Mouse (Mus musculus): ENCODE results near the gene Retnlb. TPM values are rescaled to one million over a fixed set of nuclear protein-coding genes. Genes with fewer than 3 reads are reported as not detected.

Retnlb gene
- polyA plus RNA-seq (2016; fragmentation: Nextera tagmentation; extraction: Ambion mirVana), result not detected in 2 replicates

- no peak within 1 kb of the TSS for H3K4me3 ChIP-seq
- H3K27ac ChIP-seq (ENCODE audit: poor library complexity, severe bottlenecking), result no peak within 1 kb of the TSS
- no peak for ATAC-seq (ENCODE audit: insufficient number of reproducible peaks, low FRiP score)
- no peak within 1 kb of the TSS for H3K9ac ChIP-seq
- no peaks in the 10 kb centered on the region for H3K27me3 ChIP-seq (replicated peaks)
- H3K9me3 ChIP-seq (replicated peaks), result no peaks in the 10 kb centered on the region
- no peaks in the 10 kb centered on the region; the same call in 1 of the 2 replicates for H3K4me1 ChIP-seq (replicated peaks)
- no peak within 1 kb of the TSS for H3K4me2 ChIP-seq
- H3K36me3 ChIP-seq, result no peaks in the 10 kb centered on the region
- WGBS, result 80% methylated on average over 2 of the region's 2 CpGs
Observed at GRCm38 (mm10) chr16:48816695-48817094, at the start of gene Retnlb. TSS of gene Retnlb (plus strand) at chr16:48816856.

DNA sequence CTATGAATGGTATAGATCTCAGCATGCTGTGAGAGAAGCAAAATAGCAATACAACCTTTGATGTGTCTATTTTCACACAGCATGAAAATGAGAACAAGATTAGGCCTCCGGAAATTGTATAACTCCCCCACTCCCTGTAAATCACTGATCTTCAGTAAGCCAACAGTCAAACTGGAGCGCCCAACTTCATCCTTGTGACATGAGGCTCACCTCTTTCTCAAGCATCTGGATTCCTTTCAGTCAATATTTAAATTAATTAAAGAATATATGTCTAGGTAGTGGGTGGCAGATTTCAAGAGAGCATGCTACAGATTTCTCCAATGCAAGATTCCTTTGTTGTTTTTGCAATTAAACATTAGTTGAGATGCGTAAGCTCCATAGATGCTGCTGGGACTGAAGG is 47.5 kb upstream of the Retnlb start:
- ATAC-seq (ENCODE audit: insufficient number of reproducible peaks, low FRiP score), result no peak
- 84% methylated on average over 3 of the region's 3 CpGs for WGBS

GRCm38 (mm10) chr16:48771971-48772445 is 44.6 kb upstream of the Retnlb start, which contains the start of gene Trat1:
TSS of gene Trat1 (minus strand) at chr16:48772021.
- Histone ChIP-seq H3K27ac (ENCODE audit: poor library complexity, severe bottlenecking) (no peak within 1 kb of the TSS), H3K4me3 (no peak within 1 kb of the TSS), H3K4me2 (no peak within 1 kb of the TSS), H3K9ac (no peak within 1 kb of the TSS), H3K27me3 (replicated peaks) (no peaks in the 10 kb centered on the region), H3K4me1 (replicated peaks) (no peaks in the 10 kb centered on the region), H3K36me3 (no peaks in the 10 kb centered on the region), H3K9me3 (replicated peaks) (no peaks in the 10 kb centered on the region)
- no peak for ATAC-seq (ENCODE audit: insufficient number of reproducible peaks, low FRiP score)
- 61% methylated on average over 3 of the region's 3 CpGs for WGBS

More for the DNA sequence above, 47.5 kb upstream of the Retnlb start:
- no peak overlapping the region for H3K4me2 ChIP-seq
- no peaks in the 10 kb centered on the region for H3K9me3 ChIP-seq (replicated peaks)
- no peaks in the 10 kb centered on the region for H3K36me3 ChIP-seq
- H3K4me1 ChIP-seq (replicated peaks), result no peaks in the 10 kb centered on the region
- no peak overlapping the region for H3K9ac ChIP-seq
- no peak overlapping the region for H3K27ac ChIP-seq (ENCODE audit: poor library complexity, severe bottlenecking)
- no peak overlapping the region for H3K4me3 ChIP-seq
- H3K27me3 ChIP-seq (replicated peaks), result no peaks in the 10 kb centered on the region

GRCm38 (mm10) chr16:48777254-48777653 is 39.4 kb upstream of the Retnlb start:
- Histone ChIP-seq H3K27ac (ENCODE audit: poor library complexity, severe bottlenecking) (no peak overlapping the region), H3K9ac (no peak overlapping the region), H3K4me2 (no peak overlapping the region), H3K4me1 (replicated peaks) (no peaks in the 10 kb centered on the region), H3K27me3 (replicated peaks) (no peaks in the 10 kb centered on the region), H3K36me3 (no peaks in the 10 kb centered on the region), H3K4me3 (no peak overlapping the region), H3K9me3 (replicated peaks) (no peaks in the 10 kb centered on the region)
- no peak for ATAC-seq (ENCODE audit: insufficient number of reproducible peaks, low FRiP score)
- 46% methylated on average over 2 of the region's 2 CpGs for WGBS

GRCm38 (mm10) chr16:48786258-48786657 is 30.4 kb upstream of the Retnlb start:
- Histone ChIP-seq H3K36me3 (no peaks in the 10 kb centered on the region), H3K9ac (no peak overlapping the region), H3K4me2 (no peak overlapping the region), H3K9me3 (replicated peaks) (no peaks in the 10 kb centered on the region), H3K27ac (ENCODE audit: poor library complexity, severe bottlenecking) (no peak overlapping the region), H3K4me1 (replicated peaks) (no peaks in the 10 kb centered on the region), H3K4me3 (no peak overlapping the region), H3K27me3 (replicated peaks) (no peaks in the 10 kb centered on the region)
- no peak for ATAC-seq (ENCODE audit: insufficient number of reproducible peaks, low FRiP score)
- WGBS, result 69% methylated on average over 3 of the region's 3 CpGs

GRCm38 (mm10) chr16:48788704-48789185 is 27.9 kb upstream of the Retnlb start:
- H3K27ac ChIP-seq (ENCODE audit: poor library complexity, severe bottlenecking), result no peak overlapping the region
- WGBS, result 68% methylated on average over 4 of the region's 4 CpGs
- no peak for ATAC-seq (ENCODE audit: insufficient number of reproducible peaks, low FRiP score)
- no peaks in the 10 kb centered on the region for H3K27me3 ChIP-seq (replicated peaks)
- no peaks in the 10 kb centered on the region for H3K36me3 ChIP-seq
- H3K9ac ChIP-seq, result no peak overlapping the region
- H3K4me1 ChIP-seq (replicated peaks), result no peaks in the 10 kb centered on the region
- no peak overlapping the region for H3K4me3 ChIP-seq
- no peak overlapping the region for H3K4me2 ChIP-seq
- H3K9me3 ChIP-seq (replicated peaks), result no peaks in the 10 kb centered on the region

GRCm38 (mm10) chr16:48798285-48798684 is 18.4 kb upstream of the Retnlb start:
- peaks cover 5% of the 10 kb centered on the region; the same call in 1 of the 2 replicates for H3K4me1 ChIP-seq (replicated peaks)
- H3K4me3 ChIP-seq, result no peak overlapping the region
- H3K4me2 ChIP-seq, result no peak overlapping the region
- H3K9me3 ChIP-seq (replicated peaks), result no peaks in the 10 kb centered on the region
- no peaks in the 10 kb centered on the region for H3K36me3 ChIP-seq
- WGBS, result 21% methylated on average over 3 of the region's 3 CpGs
- H3K27ac ChIP-seq (ENCODE audit: poor library complexity, severe bottlenecking), result no peak overlapping the region
- no peak overlapping the region for H3K9ac ChIP-seq
- ATAC-seq (ENCODE audit: insufficient number of reproducible peaks, low FRiP score), result no peak
- H3K27me3 ChIP-seq (replicated peaks), result no peaks in the 10 kb centered on the region

GRCm38 (mm10) chr16:48799470-48799869 is 17.2 kb upstream of the Retnlb start:
- H3K4me3 ChIP-seq, result no peak overlapping the region
- H3K9ac ChIP-seq, result no peak overlapping the region
- no peaks in the 10 kb centered on the region for H3K36me3 ChIP-seq
- WGBS, result 87% methylated on average over 3 of the region's 3 CpGs
- peaks cover 5% of the 10 kb centered on the region; the same call in 1 of the 2 replicates for H3K4me1 ChIP-seq (replicated peaks)
- H3K4me2 ChIP-seq, result no peak overlapping the region
- H3K27ac ChIP-seq (ENCODE audit: poor library complexity, severe bottlenecking), result no peak overlapping the region
- ATAC-seq (ENCODE audit: insufficient number of reproducible peaks, low FRiP score), result no peak
- H3K9me3 ChIP-seq (replicated peaks), result no peaks in the 10 kb centered on the region
- no peaks in the 10 kb centered on the region for H3K27me3 ChIP-seq (replicated peaks)

- H3K27me3 ChIP-seq (replicated peaks), result no peaks in the 10 kb centered on the region
- no peak overlapping the region for H3K4me3 ChIP-seq
- H3K9ac ChIP-seq, result no peak overlapping the region
- peaks cover 5% of the 10 kb centered on the region; the same call in 1 of the 2 replicates for H3K4me1 ChIP-seq (replicated peaks)
- H3K27ac ChIP-seq (ENCODE audit: poor library complexity, severe bottlenecking), result no peak overlapping the region
- H3K36me3 ChIP-seq, result no peaks in the 10 kb centered on the region
- H3K4me2 ChIP-seq, result no peak overlapping the region
- H3K9me3 ChIP-seq (replicated peaks), result no peaks in the 10 kb centered on the region
- no peak for ATAC-seq (ENCODE audit: insufficient number of reproducible peaks, low FRiP score)
- WGBS, result 81% methylated on average over 2 of the region's 2 CpGs
Observed at GRCm38 (mm10) chr16:48800906-48801305, 15.8 kb upstream of the Retnlb start.

DNA sequence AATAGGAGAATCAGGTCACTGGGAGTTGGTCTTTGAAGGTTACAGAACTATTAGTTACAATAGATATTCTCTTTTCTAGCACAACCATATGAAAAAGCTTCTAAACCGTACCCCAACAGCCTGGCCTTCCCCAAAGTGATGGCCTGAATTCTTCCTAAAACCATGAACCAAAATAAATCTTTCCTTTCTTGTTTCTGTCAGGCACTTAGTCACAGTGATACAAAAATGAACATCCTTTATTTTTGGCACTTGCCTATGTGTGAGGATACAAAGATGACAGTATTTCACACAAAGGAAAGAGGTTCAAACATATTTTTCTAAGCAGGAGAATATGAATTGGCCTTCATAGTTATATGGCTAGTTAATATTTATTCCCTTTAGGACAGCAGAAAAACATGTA is 11.2 kb upstream of the Retnlb start:
- Histone ChIP-seq H3K9me3 (replicated peaks) (no peaks in the 10 kb centered on the region), H3K27ac (ENCODE audit: poor library complexity, severe bottlenecking) (no peak overlapping the region), H3K4me3 (no peak overlapping the region), H3K9ac (no peak overlapping the region), H3K27me3 (replicated peaks) (no peaks in the 10 kb centered on the region), H3K36me3 (no peaks in the 10 kb centered on the region), H3K4me1 (replicated peaks) (no peaks in the 10 kb centered on the region), H3K4me2 (no peak overlapping the region)
- 74% methylated on average over 1 of the region's 1 CpGs for WGBS
- ATAC-seq (ENCODE audit: insufficient number of reproducible peaks, low FRiP score), result no peak

DNA sequence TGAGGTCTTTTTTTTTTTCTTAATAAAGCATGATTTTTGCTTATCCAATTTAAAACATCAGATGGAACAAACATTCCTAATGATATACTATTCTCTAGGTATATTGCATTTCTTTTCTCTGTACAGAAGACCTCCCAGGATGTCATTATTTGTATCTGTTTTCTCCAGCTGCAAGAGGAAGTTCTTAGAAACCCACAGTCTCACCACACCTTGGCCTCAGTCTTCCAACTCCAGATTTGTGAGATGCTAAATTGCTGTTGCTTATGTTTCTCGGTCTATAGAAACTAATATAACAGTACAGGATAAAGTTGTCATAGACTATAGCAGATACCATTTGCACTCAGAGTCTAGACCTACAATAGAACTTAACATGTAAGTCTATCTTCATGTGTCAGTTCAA is 10.1 kb upstream of the Retnlb start:
- no peak for ATAC-seq (ENCODE audit: insufficient number of reproducible peaks, low FRiP score)
- Histone ChIP-seq H3K4me2 (no peak overlapping the region), H3K36me3 (no peaks in the 10 kb centered on the region), H3K4me3 (no peak overlapping the region), H3K9ac (no peak overlapping the region), H3K4me1 (replicated peaks) (no peaks in the 10 kb centered on the region), H3K9me3 (replicated peaks) (no peaks in the 10 kb centered on the region), H3K27me3 (replicated peaks) (no peaks in the 10 kb centered on the region), H3K27ac (ENCODE audit: poor library complexity, severe bottlenecking) (no peak overlapping the region)
- WGBS, result 64% methylated on average over 1 of the region's 1 CpGs

DNA sequence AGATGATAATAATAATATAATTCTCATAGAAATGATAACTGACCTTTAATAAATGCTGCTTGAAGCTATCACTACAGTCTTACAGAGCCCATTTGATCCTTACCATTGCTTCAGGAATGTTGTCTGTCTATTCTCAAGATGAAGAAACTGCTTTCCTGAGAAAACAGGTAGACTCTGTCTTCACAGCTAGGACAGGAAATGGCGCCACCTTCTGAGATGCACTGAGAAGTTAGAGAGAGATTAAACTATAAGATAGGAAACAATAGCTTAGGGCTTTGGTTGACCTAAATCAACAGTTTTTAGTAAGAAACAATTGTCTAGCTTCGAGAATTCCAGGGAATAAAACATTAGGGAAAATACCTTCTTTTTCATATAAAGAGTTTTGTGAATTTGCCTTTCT is 7.3 kb upstream of the Retnlb start:
- whole genome bisulfite sequencing, result 44% methylated on average over 2 of the region's 2 CpGs
- Histone ChIP-seq H3K9ac (no peak overlapping the region), H3K4me1 (replicated peaks) (no peaks in the 10 kb centered on the region; the same call in 1 of the 2 replicates), H3K36me3 (no peaks in the 10 kb centered on the region), H3K4me3 (no peak overlapping the region), H3K27me3 (replicated peaks) (no peaks in the 10 kb centered on the region), H3K4me2 (no peak overlapping the region), H3K27ac (ENCODE audit: poor library complexity, severe bottlenecking) (no peak overlapping the region), H3K9me3 (replicated peaks) (no peaks in the 10 kb centered on the region)
- ATAC-seq (ENCODE audit: insufficient number of reproducible peaks, low FRiP score), result no peak

All from heart, embryonic 12.5 days (tissue).